Mouse (Mus musculus) forebrain, postnatal 0 days (tissue): ENCODE measurements around the gene Alox12. TPM values are rescaled to one million over a fixed set of nuclear protein-coding genes. Genes with fewer than 3 reads are reported as not detected.

ENCODE experiments used
- ATAC-seq: fragments of 200-750 bp; cut with Nextera tagmentation; 2 replicates; pipeline ENCODE4 v1.8.0; 2017; ENCODE audit warnings: mild to moderate bottlenecking, moderate library complexity
- DNase-seq: peaks from one replicate; pipeline ENCODE4 v3.0.0-alpha.2; 2015
- H3K27ac ChIP-seq: fragments of 300-500 bp; sonication (generic); 2 replicates; pipeline ENCODE4 v1.5.1; 2014; ENCODE audit warnings: low read depth, mild to moderate bottlenecking, antibody characterized with exemption, low read length, moderate library complexity, mixed read lengths
- H3K27me3 ChIP-seq: fragments of 300-500 bp; sonication (generic); 2 replicates; pipeline ENCODE4 v1.6.1; 2014; ENCODE audit warnings: mild to moderate bottlenecking, low read length, mixed read lengths; ENCODE audit not compliant: insufficient read depth
- H3K36me3 ChIP-seq: fragments of 300-500 bp; sonication (generic); 2 replicates; pipeline ENCODE4 v1.6.1; 2014; ENCODE audit warnings: mild to moderate bottlenecking, moderate library complexity; ENCODE audit not compliant: insufficient read depth
- H3K4me1 ChIP-seq: fragments of 300-500 bp; sonication (generic); 2 replicates; pipeline ENCODE4 v1.6.1; 2014; ENCODE audit warnings: antibody characterized with exemption; ENCODE audit not compliant: insufficient read depth
- H3K4me2 ChIP-seq: fragments of 300-500 bp; sonication (generic); 2 replicates; pipeline ENCODE4 v1.6.1; 2014; ENCODE audit warnings: low read depth, mild to moderate bottlenecking, moderate library complexity
- H3K4me3 ChIP-seq: fragments of 300-500 bp; sonication (generic); 2 replicates; pipeline ENCODE4 v1.5.1; 2014; ENCODE audit warnings: low read depth, low read length, mixed read lengths
- H3K9ac ChIP-seq: fragments of 300-500 bp; sonication (generic); 2 replicates; pipeline ENCODE4 v1.6.1; 2014; ENCODE audit warnings: mild to moderate bottlenecking
- H3K9me3 ChIP-seq: fragments of 300-500 bp; sonication (generic); 2 replicates; pipeline ENCODE4 v1.6.1; 2016; ENCODE audit warnings: low read length
- CTCF ChIP-seq: sonication (generic); IDR thresholded peaks from 2 replicates; pipeline ENCODE4 v1.5.1; 2016; ENCODE audit warnings: antibody characterized with exemption, control low read depth, low read depth
- WGBS: fragments of 180-500 bp; shearing (Covaris S2); extraction: QIAGEN DNeasy Blood & Tissue Kit; methylation state at CpG from one replicate; pipeline ENCODE4 v1.1.7; 2014; 5-methylcytosine and 5-hydroxymethylcytosine counted together
- polyA plus RNA-seq: library from polyadenylated mRNA; unstranded; fragments of >200 nt; fragmentation: Nextera tagmentation; extraction: Ambion mirVana; gene quantifications from 2 replicates; pipeline ENCODE4 v1.2.1, GENCODE M21; 2015
- total RNA-seq: library from RNA; depleted of rRNA; stranded (reverse); fragments of >200 nt; gene quantifications from 2 replicates; pipeline ENCODE4 v1.2.3, GENCODE M21; 2014

Gene Alox12
- total and polyA plus RNA-seq, 2 experiments from 2014 or later = 0.10 to 0.46 TPM

GRCm38 (mm10) chr11:70210681-70211080, 44.5 kb downstream of the Alox12 start:
- H3K9ac ChIP-seq = no peak overlapping the region
- DNase-seq (no peak), ATAC-seq (no peak)
- H3K4me1 ChIP-seq = peaks cover 12% of the 10 kb centered on the region
- H3K36me3 ChIP-seq = no peaks in the 10 kb centered on the region
- H3K4me3 ChIP-seq = no peak overlapping the region
- peaks cover 23% of the 10 kb centered on the region for H3K27me3 ChIP-seq
- H3K9me3 ChIP-seq = no peaks in the 10 kb centered on the region
- no peak overlapping the region for H3K27ac ChIP-seq
- H3K4me2 ChIP-seq = no peak overlapping the region
- no peak for TF ChIP-seq CTCF
- 91% methylated on average over 2 of the region's 2 CpGs for WGBS

GRCm38 (mm10) chr11:70208778-70209388, 46.3 kb downstream of the Alox12 start:
- H3K36me3 ChIP-seq = no peaks in the 10 kb centered on the region
- no peak overlapping the region for H3K9ac ChIP-seq
- no peak overlapping the region for H3K27ac ChIP-seq
- no peak for DNase-seq
- WGBS = 74% methylated on average over 5 of the region's 5 CpGs
- peaks cover 11% of the 10 kb centered on the region; the same call in 1 of the 2 replicates for H3K27me3 ChIP-seq
- H3K4me1 ChIP-seq = 0 out of 2 replicates have a peak, but pooled peaks cover 3% of the 10 kb centered on the region
- no peak overlapping the region for H3K4me3 ChIP-seq
- ATAC-seq = no peak
- no peak overlapping the region for H3K4me2 ChIP-seq
- no peak for TF ChIP-seq CTCF
- no peaks in the 10 kb centered on the region for H3K9me3 ChIP-seq

- no peak for DNase-seq
- Histone ChIP-seq H3K36me3 (no peaks in the 10 kb centered on the region), H3K9me3 (no peaks in the 10 kb centered on the region), H3K9ac (no peak overlapping the region), H3K4me1 (no peaks in the 10 kb centered on the region), H3K27me3 (0 out of 2 replicates have a peak, but pooled peaks cover 4% of the 10 kb centered on the region), H3K4me2 (no peak overlapping the region), H3K4me3 (no peak overlapping the region), H3K27ac (no peak overlapping the region)
- no peak for ATAC-seq
- TF ChIP-seq CTCF = no peak
- WGBS = 88% methylated on average over 7 of the region's 7 CpGs
Observed at GRCm38 (mm10) chr11:70207283-70207682, 47.9 kb downstream of the Alox12 start.

GRCm38 (mm10) chr11:70206801-70207200, 48.4 kb downstream of the Alox12 start:
- Histone ChIP-seq H3K4me2 (no peak overlapping the region), H3K9ac (no peak overlapping the region), H3K4me3 (no peak overlapping the region), H3K9me3 (no peaks in the 10 kb centered on the region), H3K27ac (no peak overlapping the region), H3K4me1 (no peaks in the 10 kb centered on the region), H3K27me3 (no peaks in the 10 kb centered on the region), H3K36me3 (no peaks in the 10 kb centered on the region)
- TF ChIP-seq CTCF = no peak
- no peak for ATAC-seq
- 75% methylated on average over 2 of the region's 2 CpGs for WGBS
- no peak for DNase-seq

DNA sequence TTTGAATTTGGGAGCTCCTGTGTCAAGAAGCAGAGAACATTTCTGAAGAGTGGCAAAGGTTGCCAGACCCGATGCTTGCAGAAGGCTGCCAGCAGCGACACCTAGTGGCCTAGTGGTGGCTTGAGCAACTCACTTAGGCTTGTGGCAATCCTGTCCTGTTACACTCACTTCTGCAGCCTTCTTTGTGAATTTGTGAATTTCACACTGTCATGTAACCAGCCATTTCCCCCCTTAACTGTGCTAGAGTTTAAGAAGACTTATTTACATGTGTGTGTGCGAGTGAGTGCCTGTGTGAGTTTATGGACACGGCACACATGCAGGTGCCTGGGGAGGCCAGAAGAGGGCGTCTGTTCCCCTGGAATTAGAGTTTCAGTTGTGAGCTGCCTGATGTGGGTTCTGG, 53.5 kb downstream of the Alox12 start:
- peak; percentile 88 for DNase-seq
- no peak overlapping the region for H3K4me3 ChIP-seq
- ATAC-seq = peak; percentile 68
- no peak overlapping the region for H3K4me2 ChIP-seq
- no peaks in the 10 kb centered on the region for H3K36me3 ChIP-seq
- no peaks in the 10 kb centered on the region for H3K9me3 ChIP-seq
- 41% methylated on average over 5 of the region's 5 CpGs for WGBS
- H3K9ac ChIP-seq = no peak overlapping the region
- H3K27ac ChIP-seq = no peak overlapping the region
- no peaks in the 10 kb centered on the region for H3K4me1 ChIP-seq
- peak; percentile 93 for TF ChIP-seq CTCF
- H3K27me3 ChIP-seq = no peaks in the 10 kb centered on the region

- 82% methylated on average over 5 of the region's 5 CpGs for WGBS
- no peak for DNase-seq
- H3K9me3 ChIP-seq = no peaks in the 10 kb centered on the region
Observed at GRCm38 (mm10) chr11:70200036-70200608, 55.0 kb downstream of the Alox12 start.

DNA sequence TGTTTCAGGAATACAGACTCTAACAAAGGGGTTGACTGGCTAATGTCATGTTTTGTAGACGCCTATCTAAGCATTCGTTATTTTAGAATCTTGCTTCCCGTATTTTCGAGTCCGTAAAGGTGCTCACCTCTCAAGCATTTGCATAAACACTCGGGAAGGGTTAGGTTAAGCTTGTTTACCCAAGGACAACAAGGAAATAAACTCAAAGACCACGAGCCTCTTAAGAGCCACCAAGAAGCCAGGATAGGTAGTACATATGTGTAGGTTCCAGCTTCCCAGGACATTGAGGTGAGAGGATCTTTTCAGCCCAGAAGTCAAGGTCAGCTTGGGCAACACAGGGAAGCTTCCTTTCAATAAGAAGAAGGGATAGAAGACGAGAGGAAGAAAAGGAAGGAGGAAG, 56.0 kb downstream of the Alox12 start:
- Histone ChIP-seq H3K9me3 (no peaks in the 10 kb centered on the region), H3K27me3 (no peaks in the 10 kb centered on the region), H3K36me3 (no peaks in the 10 kb centered on the region), H3K4me1 (no peaks in the 10 kb centered on the region), H3K9ac (no peak overlapping the region), H3K4me2 (no peak overlapping the region), H3K27ac (no peak overlapping the region), H3K4me3 (no peak overlapping the region)
- WGBS = 76% methylated on average over 8 of the region's 8 CpGs
- no peak for TF ChIP-seq CTCF
- DNase-seq = no peak
- ATAC-seq = no peak

More at GRCm38 (mm10) chr11:70200036-70200608, 55.0 kb downstream of the Alox12 start:
- no peak for TF ChIP-seq CTCF
- no peak for ATAC-seq
- H3K36me3 ChIP-seq = no peaks in the 10 kb centered on the region
- no peaks in the 10 kb centered on the region for H3K27me3 ChIP-seq
- H3K27ac ChIP-seq = no peak overlapping the region
- H3K9ac ChIP-seq = no peak overlapping the region
- no peak overlapping the region for H3K4me2 ChIP-seq
- H3K4me3 ChIP-seq = no peak overlapping the region
- H3K4me1 ChIP-seq = no peaks in the 10 kb centered on the region
